Mouse (Mus musculus) heart, embryonic 10.5 days (tissue): ENCODE measurements at regions not wholly inside any gene's neighbourhood (a gene's known extent, or its start where the extent isn't known, plus 50 kb on each side); places are given as distances from the start of the nearest gene placed in this dataset.

Experiments used
- DNase-seq: peaks from one replicate; pipeline ENCODE4 v3.0.0-alpha.2; 2017; ENCODE audit warnings: low spot score
- H3K27ac ChIP-seq: fragments of 300-500 bp; sonication (generic); 2 replicates; pipeline ENCODE4 v1.5.1; 2016; ENCODE audit warnings: mild to moderate bottlenecking
- H3K27me3 ChIP-seq: fragments of 300-500 bp; sonication (generic); 2 replicates; pipeline ENCODE4 v1.6.1; 2016; ENCODE audit warnings: mild to moderate bottlenecking; ENCODE audit not compliant: poor library complexity, insufficient read depth, severe bottlenecking
- H3K36me3 ChIP-seq: fragments of 300-500 bp; sonication (generic); 2 replicates; pipeline ENCODE4 v1.6.1; 2016; ENCODE audit warnings: mild to moderate bottlenecking, moderate library complexity
- H3K4me1 ChIP-seq: fragments of 300-500 bp; sonication (generic); 2 replicates; pipeline ENCODE4 v1.6.1; 2016; ENCODE audit warnings: mild to moderate bottlenecking
- H3K4me3 ChIP-seq: fragments of 300-500 bp; sonication (generic); 2 replicates; pipeline ENCODE4 v1.5.1; 2016; ENCODE audit warnings: mild to moderate bottlenecking, moderate library complexity
- H3K9me3 ChIP-seq: fragments of 300-500 bp; sonication (generic); 2 replicates; pipeline ENCODE4 v1.6.1; 2016; ENCODE audit warnings: mild to moderate bottlenecking, moderate library complexity
- WGBS: fragments of 180-500 bp; shearing (Covaris S2); methylation state at CpG from one replicate; pipeline ENCODE4 v1.1.7; 2016; 5-methylcytosine and 5-hydroxymethylcytosine counted together

GRCm38 (mm10) chr10:44846765-44847164, 220.2 kb upstream of the Prep start:
- no peaks in the 10 kb centered on the region for H3K36me3 ChIP-seq
- H3K27ac ChIP-seq: no peak overlapping the region
- no peak for DNase-seq
- no peak overlapping the region for H3K4me3 ChIP-seq
- H3K9me3 ChIP-seq: no peaks in the 10 kb centered on the region
- peaks cover 10% of the 10 kb centered on the region; the same call in 1 of the 2 replicates for H3K4me1 ChIP-seq
- 82% methylated on average over 3 of the region's 3 CpGs for WGBS
- no peaks in the 10 kb centered on the region for H3K27me3 ChIP-seq

- H3K36me3 ChIP-seq: no peaks in the 10 kb centered on the region
- no peak for DNase-seq
- no peaks in the 10 kb centered on the region for H3K9me3 ChIP-seq
- no peak overlapping the region for H3K4me3 ChIP-seq
- H3K4me1 ChIP-seq: peaks cover 10% of the 10 kb centered on the region; the same call in 1 of the 2 replicates
- peak overlapping the region; percentile 29 for H3K27ac ChIP-seq
- 11% methylated on average over 2 of the region's 2 CpGs for WGBS
- H3K27me3 ChIP-seq: no peaks in the 10 kb centered on the region
These were observed 220.9 kb upstream of the Prep start for GRCm38 (mm10) chr10:44846149-44846548.

- H3K9me3 ChIP-seq: no peaks in the 10 kb centered on the region
- H3K27ac ChIP-seq: no peak overlapping the region
- H3K4me3 ChIP-seq: no peak overlapping the region
- WGBS: 66% methylated on average over 2 of the region's 2 CpGs
- H3K36me3 ChIP-seq: no peaks in the 10 kb centered on the region
- no peaks in the 10 kb centered on the region for H3K4me1 ChIP-seq
- no peaks in the 10 kb centered on the region for H3K27me3 ChIP-seq
- no peak for DNase-seq
These were observed 226.6 kb upstream of the Prep start for GRCm38 (mm10) chr10:44840449-44840848.

- Histone ChIP-seq H3K4me1 (no peaks in the 10 kb centered on the region), H3K4me3 (no peak overlapping the region), H3K9me3 (no peaks in the 10 kb centered on the region), H3K27ac (no peak overlapping the region), H3K36me3 (no peaks in the 10 kb centered on the region), H3K27me3 (no peaks in the 10 kb centered on the region)
- no peak for DNase-seq
- 97% methylated on average over 1 of the region's 1 CpGs for WGBS
These were observed 234.5 kb upstream of the Prep start for GRCm38 (mm10) chr10:44832455-44832854.

DNA sequence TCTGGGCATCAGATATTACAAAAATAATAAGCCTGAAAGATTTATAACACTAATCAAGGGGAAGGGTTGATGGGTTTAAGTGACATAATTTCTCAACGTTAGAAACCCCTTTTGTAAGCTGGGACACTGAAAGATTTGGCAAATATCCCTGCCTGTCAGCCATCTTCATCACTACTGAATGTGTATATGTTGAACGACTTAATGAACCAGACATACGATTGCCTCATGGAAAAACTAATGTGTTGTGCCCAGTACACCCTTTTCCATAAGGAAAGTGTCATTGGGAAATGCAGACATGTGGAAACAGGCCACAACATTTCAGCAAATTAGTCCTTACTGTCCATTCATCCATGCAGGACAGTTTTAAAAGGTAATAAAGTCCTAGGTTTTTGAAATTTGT, 240.7 kb upstream of the Prep start:
- WGBS: 79% methylated on average over 3 of the region's 3 CpGs
- no peaks in the 10 kb centered on the region for H3K9me3 ChIP-seq
- DNase-seq: no peak
- H3K4me3 ChIP-seq: no peak overlapping the region
- H3K27ac ChIP-seq: no peak overlapping the region
- H3K27me3 ChIP-seq: no peaks in the 10 kb centered on the region
- no peaks in the 10 kb centered on the region for H3K4me1 ChIP-seq
- no peaks in the 10 kb centered on the region for H3K36me3 ChIP-seq

- no peak for DNase-seq
- Histone ChIP-seq H3K4me3 (no peak overlapping the region), H3K9me3 (no peaks in the 10 kb centered on the region), H3K4me1 (no peaks in the 10 kb centered on the region), H3K27me3 (no peaks in the 10 kb centered on the region), H3K27ac (no peak overlapping the region), H3K36me3 (no peaks in the 10 kb centered on the region)
- WGBS: 86% methylated on average over 3 of the region's 3 CpGs
These were observed 245.3 kb upstream of the Prep start for GRCm38 (mm10) chr10:44821666-44822065.

DNA sequence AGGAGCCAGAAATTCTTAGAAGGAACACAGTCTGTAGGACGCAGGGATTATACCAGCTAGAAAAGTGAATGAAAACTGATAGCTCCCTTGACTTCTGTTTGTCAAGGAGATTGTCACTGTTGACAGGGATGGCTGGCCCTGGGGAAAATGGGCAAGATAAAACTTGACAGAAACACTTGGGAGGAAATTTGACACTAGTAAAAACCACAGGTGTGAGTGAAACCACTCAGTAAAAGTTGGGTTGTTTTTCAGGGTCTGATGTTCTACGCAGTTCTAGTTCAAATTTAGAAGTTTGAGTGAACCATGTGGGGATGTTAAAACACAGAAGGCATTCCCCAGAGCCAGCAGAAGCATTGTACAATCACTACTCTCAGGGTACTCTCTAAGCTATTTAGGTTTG, 246.6 kb upstream of the Prep start:
- DNase-seq: no peak
- Histone ChIP-seq H3K27ac (no peak overlapping the region), H3K4me3 (no peak overlapping the region), H3K9me3 (no peaks in the 10 kb centered on the region), H3K27me3 (no peaks in the 10 kb centered on the region), H3K4me1 (no peaks in the 10 kb centered on the region), H3K36me3 (no peaks in the 10 kb centered on the region)
- WGBS: 27% methylated on average over 2 of the region's 2 CpGs

- Histone ChIP-seq H3K9me3 (no peaks in the 10 kb centered on the region), H3K27me3 (no peaks in the 10 kb centered on the region), H3K4me3 (no peak overlapping the region), H3K36me3 (no peaks in the 10 kb centered on the region), H3K27ac (no peak overlapping the region), H3K4me1 (no peaks in the 10 kb centered on the region)
- DNase-seq: no peak
- 69% methylated on average over 2 of the region's 2 CpGs for WGBS
These were observed 247.6 kb upstream of the Prep start for GRCm38 (mm10) chr10:44819361-44819760.

- Histone ChIP-seq H3K4me3 (no peak overlapping the region), H3K27me3 (no peaks in the 10 kb centered on the region), H3K9me3 (no peaks in the 10 kb centered on the region), H3K4me1 (no peaks in the 10 kb centered on the region), H3K36me3 (no peaks in the 10 kb centered on the region), H3K27ac (no peak overlapping the region)
- DNase-seq: no peak
- 95% methylated on average over 1 of the region's 1 CpGs for WGBS
These were observed 248.4 kb upstream of the Prep start for GRCm38 (mm10) chr10:44818615-44819014.

DNA sequence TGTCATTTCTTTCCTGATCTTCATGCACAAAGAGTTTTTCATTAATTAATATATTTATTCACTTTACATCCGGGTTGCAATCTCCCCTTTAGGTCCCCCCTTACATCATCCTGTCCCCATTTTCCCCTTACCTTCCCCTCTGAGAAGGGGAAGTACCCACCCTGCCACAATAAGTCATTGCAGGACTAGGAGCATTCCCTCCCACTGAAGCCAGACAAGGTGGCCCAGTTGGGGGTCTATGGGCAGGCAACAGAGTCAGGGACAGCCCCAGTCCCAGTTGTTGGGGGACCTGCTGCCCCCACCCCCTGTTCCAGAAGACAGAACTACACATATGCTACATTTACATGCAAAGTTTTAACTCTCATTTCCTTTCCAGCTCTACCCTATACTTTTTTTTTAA, 267.9 kb upstream of the Prdm1 start:
- DNase-seq: no peak
- 68% methylated on average over 1 of the region's 1 CpGs for WGBS
- Histone ChIP-seq H3K27ac (no peak overlapping the region), H3K36me3 (no peaks in the 10 kb centered on the region), H3K4me1 (no peaks in the 10 kb centered on the region), H3K27me3 (no peaks in the 10 kb centered on the region), H3K4me3 (no peak overlapping the region), H3K9me3 (no peaks in the 10 kb centered on the region)

DNA sequence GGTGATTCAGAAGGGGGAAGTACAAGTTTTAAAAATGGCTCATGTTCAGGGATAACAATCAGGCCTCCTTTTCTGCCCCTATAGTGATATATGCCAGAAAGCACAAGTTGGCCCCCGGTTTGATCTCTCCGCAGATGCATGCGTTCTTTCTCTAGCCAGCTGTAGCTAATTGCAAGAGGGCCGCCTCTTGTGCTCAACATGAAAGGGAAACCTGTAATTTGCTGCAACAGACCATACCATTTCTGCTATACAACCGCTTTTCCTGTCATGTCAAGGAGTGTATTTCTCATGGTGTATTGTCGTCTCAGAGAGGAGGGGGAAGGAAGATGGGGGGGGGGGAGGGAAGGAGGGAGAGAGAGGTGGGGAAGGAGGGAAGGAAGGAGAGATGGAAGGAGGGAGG, 257.1 kb upstream of the Prdm1 start:
- no peaks in the 10 kb centered on the region for H3K36me3 ChIP-seq
- WGBS: 80% methylated on average over 6 of the region's 6 CpGs
- no peaks in the 10 kb centered on the region for H3K4me1 ChIP-seq
- DNase-seq: no peak
- H3K27me3 ChIP-seq: no peaks in the 10 kb centered on the region
- H3K4me3 ChIP-seq: no peak overlapping the region
- H3K9me3 ChIP-seq: no peaks in the 10 kb centered on the region
- H3K27ac ChIP-seq: no peak overlapping the region

DNA sequence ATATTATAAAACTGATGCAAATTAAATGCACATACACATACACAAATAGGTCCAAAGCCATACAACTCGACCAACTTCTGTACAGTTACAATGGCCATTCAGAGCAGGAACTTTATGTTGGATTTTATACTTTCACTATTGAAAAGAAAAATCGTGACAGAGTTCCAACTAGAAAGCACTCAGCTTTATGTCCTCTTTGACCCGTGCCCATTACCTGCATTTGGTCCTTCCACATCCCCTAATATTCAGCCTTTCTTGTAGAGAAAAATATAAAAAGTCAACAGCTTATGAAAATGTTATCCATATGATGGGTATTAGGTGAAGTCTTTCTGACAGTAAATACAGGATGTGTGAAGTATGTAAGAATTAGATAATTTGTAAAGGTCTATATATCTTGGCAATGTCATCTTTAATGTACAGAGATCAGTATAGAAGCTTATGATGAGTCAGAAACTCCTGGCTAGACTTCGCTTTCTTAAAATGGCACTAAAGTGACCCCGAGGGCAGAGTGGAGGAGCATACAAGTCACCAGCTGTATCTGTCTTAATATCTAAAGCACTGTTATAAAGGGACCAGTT, 252.2 kb upstream of the Prdm1 start:
- Histone ChIP-seq H3K27me3 (no peaks in the 10 kb centered on the region), H3K4me1 (peaks cover 4% of the 10 kb centered on the region), H3K4me3 (no peak overlapping the region), H3K36me3 (no peaks in the 10 kb centered on the region), H3K27ac (no peak overlapping the region), H3K9me3 (no peaks in the 10 kb centered on the region)
- 82% methylated on average over 5 of the region's 5 CpGs for WGBS
- DNase-seq: no peak

- Histone ChIP-seq H3K4me1 (peaks cover 4% of the 10 kb centered on the region), H3K9me3 (no peaks in the 10 kb centered on the region), H3K27ac (no peak overlapping the region), H3K36me3 (no peaks in the 10 kb centered on the region), H3K27me3 (no peaks in the 10 kb centered on the region), H3K4me3 (no peak overlapping the region)
- no peak for DNase-seq
- WGBS: 47% methylated on average over 8 of the region's 8 CpGs
These were observed 251.4 kb upstream of the Prdm1 start for GRCm38 (mm10) chr10:44779568-44780207.

DNA sequence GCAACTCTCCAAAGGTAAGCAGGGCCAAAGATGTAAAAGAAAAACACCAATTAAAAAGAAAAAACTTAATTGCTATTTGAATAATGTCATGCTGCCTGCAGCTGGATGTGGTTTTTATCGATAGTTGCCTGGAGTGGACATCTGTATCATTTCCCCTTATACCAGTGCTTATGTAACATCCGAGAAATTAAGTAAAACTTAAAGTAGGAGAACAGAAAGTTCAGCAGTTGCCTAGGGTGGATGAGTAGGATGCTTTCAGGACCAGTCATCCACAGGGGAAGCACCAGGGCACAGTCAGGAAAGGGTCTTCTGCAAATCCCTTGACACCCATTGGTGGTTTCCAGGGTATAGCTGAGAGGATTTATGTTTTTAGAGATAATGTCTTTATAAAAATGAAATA, 248.9 kb upstream of the Prdm1 start:
- 92% methylated on average over 2 of the region's 2 CpGs for WGBS
- no peaks in the 10 kb centered on the region for H3K36me3 ChIP-seq
- H3K9me3 ChIP-seq: no peaks in the 10 kb centered on the region
- no peaks in the 10 kb centered on the region for H3K27me3 ChIP-seq
- H3K4me1 ChIP-seq: peaks cover 4% of the 10 kb centered on the region
- H3K27ac ChIP-seq: no peak overlapping the region
- no peak for DNase-seq
- no peak overlapping the region for H3K4me3 ChIP-seq
